Mouse (Mus musculus) forebrain, embryonic 16.5 days (tissue): ENCODE measurements around the gene Sec23a. TPM values are rescaled to one million over a fixed set of nuclear protein-coding genes. Genes with fewer than 3 reads are reported as not detected.

Experiments used
- ATAC-seq: fragments of 200-750 bp; cut with Nextera tagmentation; 2 replicates; pipeline ENCODE4 v1.8.0; 2017; ENCODE audit warnings: mild to moderate bottlenecking, moderate library complexity
- H3K27ac ChIP-seq: fragments of 300-500 bp; sonication (generic); 2 replicates; pipeline ENCODE4 v1.5.1; 2014; ENCODE audit warnings: low read length, control low read depth
- H3K27me3 ChIP-seq: fragments of 300-500 bp; sonication (generic); replicated peaks from 2 replicates; pipeline ENCODE4 v1.6.1; 2014; ENCODE audit warnings: low read length; ENCODE audit not compliant: control insufficient read depth, insufficient read depth
- H3K36me3 ChIP-seq: fragments of 300-500 bp; sonication (generic); 2 replicates; pipeline ENCODE4 v1.6.1; 2014; ENCODE audit not compliant: control insufficient read depth, insufficient read depth
- H3K4me1 ChIP-seq: fragments of 300-500 bp; sonication (generic); replicated peaks from 2 replicates; pipeline ENCODE4 v1.6.1; 2014; ENCODE audit warnings: low read length; ENCODE audit not compliant: control insufficient read depth, insufficient read depth
- H3K4me2 ChIP-seq: fragments of 300-500 bp; sonication (generic); 2 replicates; pipeline ENCODE4 v1.6.1; 2014; ENCODE audit warnings: mild to moderate bottlenecking, low read length, control low read depth
- H3K4me3 ChIP-seq: fragments of 300-500 bp; sonication (generic); replicated peaks from 2 replicates; pipeline ENCODE4 v1.5.1; 2014; ENCODE audit warnings: mild to moderate bottlenecking, low read length, control low read depth
- H3K9ac ChIP-seq: fragments of 300-500 bp; sonication (generic); replicated peaks from 2 replicates; pipeline ENCODE4 v1.6.1; 2014; ENCODE audit warnings: low read depth, low read length, control low read depth
- H3K9me3 ChIP-seq: fragments of 300-500 bp; sonication (generic); 2 replicates; pipeline ENCODE4 v1.6.1; 2016; ENCODE audit warnings: low read length; ENCODE audit not compliant: control insufficient read depth
- WGBS: fragments of 180-500 bp; shearing (Covaris S2); extraction: QIAGEN DNeasy Blood & Tissue Kit; methylation state at CpG from one replicate; pipeline ENCODE4 v1.1.7; 2014; 5-methylcytosine and 5-hydroxymethylcytosine counted together
- polyA plus RNA-seq: library from polyadenylated mRNA; unstranded; fragments of >200 nt; fragmentation: Nextera tagmentation; extraction: Ambion mirVana; gene quantifications from 2 replicates; pipeline ENCODE4 v1.2.1, GENCODE M21; 2015

The Sec23a gene
- polyA plus RNA-seq, 1 experiment from 2014 or later = 105 TPM

DNA sequence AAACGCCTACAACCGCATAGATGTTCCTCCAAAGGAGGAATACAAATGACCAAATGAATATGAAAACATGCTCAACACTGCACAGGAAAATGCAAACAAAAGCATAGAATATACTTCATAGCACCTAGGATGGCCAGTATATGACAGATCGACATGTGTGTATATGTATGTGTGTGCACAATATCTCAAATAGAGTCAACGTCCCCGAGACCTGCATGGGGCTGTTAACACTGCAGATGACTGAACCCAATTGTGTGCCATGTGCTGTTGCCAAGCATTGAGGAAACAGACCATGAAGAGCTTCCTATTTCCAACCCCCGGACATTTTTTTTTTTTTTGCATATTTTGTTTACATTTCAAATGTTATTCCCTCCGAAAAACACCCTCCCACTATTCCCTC is 29.0 kb upstream of the Sec23a start:
- 35% methylated on average over 7 of the region's 7 CpGs for WGBS

DNA sequence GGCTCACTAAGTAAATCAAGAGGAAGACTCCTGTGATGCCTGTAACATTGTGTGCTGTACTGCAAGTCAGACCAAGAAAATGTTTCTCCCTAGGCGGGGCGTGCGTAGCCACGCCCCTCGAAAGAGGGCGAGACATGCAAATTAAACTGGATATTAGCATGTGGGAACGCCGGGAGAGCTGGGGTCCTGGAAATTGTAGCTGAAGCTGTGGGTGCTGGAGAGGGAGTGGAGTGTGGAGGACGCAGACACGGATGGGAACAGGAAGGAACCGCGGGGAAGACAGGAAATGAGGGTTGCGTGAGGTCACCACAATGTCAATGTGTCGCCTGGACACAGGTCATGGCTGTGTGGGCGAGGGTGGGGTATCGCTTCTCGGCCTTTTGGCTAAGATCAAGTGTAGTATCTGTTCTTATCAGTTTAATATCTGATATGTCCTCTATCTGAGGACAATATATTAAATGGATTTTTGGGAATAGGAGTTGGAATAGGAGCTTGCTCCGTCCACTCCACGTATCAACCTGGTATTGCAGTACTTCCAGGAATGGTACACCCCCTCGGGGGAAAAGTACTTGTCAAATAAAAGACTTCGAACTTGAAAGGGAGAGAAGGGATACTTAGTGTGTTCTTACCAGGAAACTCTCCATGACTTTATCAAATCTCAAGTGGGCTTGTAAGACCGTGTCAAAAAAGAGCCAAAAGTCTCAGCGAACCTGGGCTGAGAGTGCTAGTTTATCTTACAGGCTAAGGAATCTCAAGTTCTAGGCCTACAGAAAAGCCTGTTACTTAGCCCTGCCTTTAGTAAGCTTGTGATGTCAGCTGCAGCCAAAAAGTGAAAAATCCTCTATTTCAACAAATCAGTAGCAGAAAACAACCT is 28.4 kb upstream of the Sec23a start:
- H3K4me2 ChIP-seq = peak overlapping the region; percentile 23
- no peak overlapping the region for H3K4me3 ChIP-seq

More for the DNA sequence above, 29.0 kb upstream of the Sec23a start:
- H3K27ac ChIP-seq = no peak overlapping the region
- H3K4me2 ChIP-seq = no peak overlapping the region
- ATAC-seq = 0 out of 2 replicates have a peak, but pooled peaks have one; percentile 31
- no peaks in the 10 kb centered on the region for H3K27me3 ChIP-seq
- peaks cover 3% of the 10 kb centered on the region; the same call in 1 of the 2 replicates for H3K4me1 ChIP-seq
- peaks cover 8% of the 10 kb centered on the region; the same call in 1 of the 2 replicates for H3K36me3 ChIP-seq
- no peak overlapping the region for H3K9ac ChIP-seq
- no peaks in the 10 kb centered on the region for H3K9me3 ChIP-seq
- no peak overlapping the region for H3K4me3 ChIP-seq

DNA sequence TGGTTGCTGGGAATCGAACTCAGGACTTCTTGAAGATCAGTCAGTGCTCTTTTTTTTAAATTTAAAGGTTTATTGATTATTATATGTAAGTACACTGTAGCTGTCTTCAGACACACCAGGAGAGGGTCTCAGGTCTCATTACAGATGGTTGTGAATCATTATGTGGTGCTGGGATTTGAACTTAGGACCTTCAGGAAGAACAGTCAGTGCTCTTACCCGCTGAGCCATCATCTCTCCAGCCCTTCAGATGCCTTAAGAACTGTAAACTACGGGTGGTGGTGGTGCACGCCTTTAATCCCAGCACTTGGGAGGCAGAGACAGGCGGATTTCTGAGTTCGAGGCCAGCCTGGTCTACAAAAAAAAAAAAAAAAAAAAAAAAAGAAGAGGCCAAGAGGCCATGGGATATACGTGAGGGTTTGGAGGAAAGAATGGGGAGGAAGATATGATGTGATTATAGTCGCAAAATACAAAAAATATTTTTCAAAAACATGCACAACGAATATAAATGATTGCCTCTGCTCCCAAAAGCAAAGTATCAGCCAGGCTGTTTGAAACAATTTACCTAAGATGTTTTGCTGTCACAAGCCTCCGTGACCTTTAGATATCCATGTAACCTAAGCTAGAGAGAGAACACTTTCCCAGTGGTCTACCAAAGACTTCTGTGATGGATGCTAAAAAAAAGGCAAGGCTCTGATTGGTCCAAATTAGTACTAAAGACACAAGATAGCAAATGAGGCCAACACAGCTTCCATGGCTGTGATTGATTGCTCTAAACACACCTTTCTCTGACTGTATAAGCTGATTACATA is 27.5 kb upstream of the Sec23a start:
- Histone ChIP-seq H3K4me2 (no peak overlapping the region), H3K27ac (no peak overlapping the region), H3K27me3 (no peaks in the 10 kb centered on the region), H3K9me3 (no peaks in the 10 kb centered on the region), H3K36me3 (peaks cover 8% of the 10 kb centered on the region; the same call in 1 of the 2 replicates), H3K4me3 (no peak overlapping the region), H3K4me1 (peaks cover 3% of the 10 kb centered on the region; the same call in 1 of the 2 replicates), H3K9ac (no peak overlapping the region)
- 70% methylated on average over 10 of the region's 10 CpGs for WGBS
- no peak; the same call in 1 of the 2 replicates for ATAC-seq

More for the DNA sequence above, 28.4 kb upstream of the Sec23a start:
- ATAC-seq = peak; percentile 79
- no peaks in the 10 kb centered on the region for H3K27me3 ChIP-seq
- H3K27ac ChIP-seq = no peak overlapping the region
- no peak overlapping the region for H3K9ac ChIP-seq
- WGBS = 7% methylated on average over 23 of the region's 23 CpGs
- H3K4me1 ChIP-seq = peaks cover 3% of the 10 kb centered on the region; the same call in 1 of the 2 replicates
- H3K36me3 ChIP-seq = peaks cover 8% of the 10 kb centered on the region; the same call in 1 of the 2 replicates
- no peaks in the 10 kb centered on the region for H3K9me3 ChIP-seq

DNA sequence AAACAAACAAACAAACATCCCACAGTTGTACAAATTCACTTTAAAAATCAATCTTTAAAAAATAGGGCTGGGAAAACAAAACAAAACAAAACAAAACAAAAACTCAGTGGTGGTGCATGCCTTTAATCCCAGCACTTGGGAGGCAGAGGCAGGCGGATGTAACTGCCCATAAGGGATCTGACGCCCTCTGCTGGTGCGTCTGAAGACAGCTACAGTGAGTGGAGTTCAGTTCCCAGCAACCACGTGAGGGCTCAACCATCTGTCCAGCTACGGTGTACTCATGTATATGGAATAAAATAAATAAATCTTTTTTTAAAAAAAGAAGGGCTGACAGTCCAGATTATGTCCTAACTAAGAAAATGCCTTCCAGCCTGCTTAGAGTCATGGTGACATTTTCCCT is 20.3 kb upstream of the Sec23a start:
- H3K9me3 ChIP-seq = no peaks in the 10 kb centered on the region
- ATAC-seq = no peak
- H3K36me3 ChIP-seq = peaks cover 2% of the 10 kb centered on the region; the same call in 1 of the 2 replicates
- WGBS = 69% methylated on average over 5 of the region's 5 CpGs
- no peaks in the 10 kb centered on the region for H3K4me1 ChIP-seq
- no peaks in the 10 kb centered on the region for H3K27me3 ChIP-seq
- H3K4me2 ChIP-seq = no peak overlapping the region
- H3K9ac ChIP-seq = no peak overlapping the region
- no peak overlapping the region for H3K4me3 ChIP-seq
- no peak overlapping the region for H3K27ac ChIP-seq

DNA sequence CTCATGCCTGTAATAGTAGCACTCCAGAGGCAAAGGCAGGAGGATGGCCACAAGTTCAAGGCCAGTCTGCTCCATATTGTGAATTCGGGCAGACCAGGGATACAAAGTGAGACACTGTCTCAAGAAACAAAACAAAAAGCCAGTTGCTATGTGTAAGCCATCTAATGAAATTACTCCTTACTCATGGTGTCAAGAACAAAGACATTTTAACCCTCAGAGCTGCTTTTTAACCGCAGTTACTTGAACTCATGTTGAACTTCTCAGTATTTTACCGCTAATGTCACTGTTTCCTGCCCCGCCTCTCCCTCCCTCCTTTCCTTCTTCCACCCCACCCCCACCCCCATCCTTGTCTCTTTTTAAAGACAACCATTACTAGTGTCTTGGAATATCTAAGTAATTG is 9.5 kb upstream of the Sec23a start:
- Histone ChIP-seq H3K27ac (no peak overlapping the region), H3K4me2 (no peak overlapping the region), H3K27me3 (no peaks in the 10 kb centered on the region), H3K9ac (no peak overlapping the region), H3K4me3 (no peak overlapping the region), H3K36me3 (peaks cover 7% of the 10 kb centered on the region; the same call in 1 of the 2 replicates), H3K9me3 (no peaks in the 10 kb centered on the region), H3K4me1 (no peaks in the 10 kb centered on the region)
- no peak for ATAC-seq
- 98% methylated on average over 4 of the region's 4 CpGs for WGBS

DNA sequence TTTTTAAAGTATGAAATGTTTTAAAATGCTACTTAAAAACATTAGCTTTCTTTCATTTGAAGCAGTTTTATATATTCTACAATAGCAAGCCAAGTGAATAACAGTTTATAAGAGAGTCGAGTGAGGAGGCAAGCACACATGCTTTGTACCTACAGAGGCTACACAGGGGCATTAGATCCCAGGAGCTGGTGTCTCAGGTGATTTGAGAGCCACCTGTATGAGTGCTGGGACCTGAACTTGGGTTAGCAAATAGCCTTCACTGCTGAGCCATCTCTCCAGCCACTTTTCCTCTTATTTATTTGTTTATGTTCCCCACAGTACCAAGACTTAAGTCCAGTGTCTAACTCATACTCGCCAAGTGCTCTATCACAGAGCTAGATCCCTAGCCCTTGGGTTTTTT is 8.1 kb upstream of the Sec23a start:
- 93% methylated on average over 2 of the region's 2 CpGs for WGBS
- H3K4me2 ChIP-seq = no peak overlapping the region
- H3K9me3 ChIP-seq = no peaks in the 10 kb centered on the region
- H3K9ac ChIP-seq = no peak overlapping the region
- peaks cover 4% of the 10 kb centered on the region; the same call in 1 of the 2 replicates for H3K36me3 ChIP-seq
- H3K27me3 ChIP-seq = no peaks in the 10 kb centered on the region
- no peak overlapping the region for H3K27ac ChIP-seq
- no peak for ATAC-seq
- no peaks in the 10 kb centered on the region for H3K4me1 ChIP-seq
- no peak overlapping the region for H3K4me3 ChIP-seq

DNA sequence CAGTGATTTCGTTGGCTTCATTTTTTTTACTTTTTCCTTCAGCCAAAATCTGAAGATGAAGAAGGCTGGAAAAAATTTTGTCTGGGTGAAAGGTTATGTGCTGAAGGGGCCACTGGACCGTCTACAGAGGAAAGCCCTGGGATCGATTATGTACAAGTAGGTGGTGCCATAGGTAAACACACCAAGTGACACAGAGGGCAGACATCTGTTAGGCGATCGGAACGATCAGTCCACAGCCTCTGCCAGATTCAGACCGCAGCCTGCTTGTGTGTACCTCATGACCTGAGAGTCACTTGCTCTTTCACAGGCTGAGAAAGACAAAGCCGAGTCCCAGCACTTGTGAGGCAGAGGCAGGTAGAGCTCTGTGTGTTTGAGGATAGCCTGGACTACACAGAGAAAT is 6.2 kb upstream of the Sec23a start:
- peaks cover 4% of the 10 kb centered on the region; the same call in 1 of the 2 replicates for H3K36me3 ChIP-seq
- H3K9me3 ChIP-seq = no peaks in the 10 kb centered on the region
- H3K27ac ChIP-seq = no peak overlapping the region
- WGBS = 95% methylated on average over 8 of the region's 8 CpGs
- no peak overlapping the region for H3K4me3 ChIP-seq
- no peak overlapping the region for H3K4me2 ChIP-seq
- H3K9ac ChIP-seq = no peak overlapping the region
- no peaks in the 10 kb centered on the region for H3K27me3 ChIP-seq
- ATAC-seq = no peak
- no peaks in the 10 kb centered on the region; the same call in none of the 2 replicates for H3K4me1 ChIP-seq

DNA sequence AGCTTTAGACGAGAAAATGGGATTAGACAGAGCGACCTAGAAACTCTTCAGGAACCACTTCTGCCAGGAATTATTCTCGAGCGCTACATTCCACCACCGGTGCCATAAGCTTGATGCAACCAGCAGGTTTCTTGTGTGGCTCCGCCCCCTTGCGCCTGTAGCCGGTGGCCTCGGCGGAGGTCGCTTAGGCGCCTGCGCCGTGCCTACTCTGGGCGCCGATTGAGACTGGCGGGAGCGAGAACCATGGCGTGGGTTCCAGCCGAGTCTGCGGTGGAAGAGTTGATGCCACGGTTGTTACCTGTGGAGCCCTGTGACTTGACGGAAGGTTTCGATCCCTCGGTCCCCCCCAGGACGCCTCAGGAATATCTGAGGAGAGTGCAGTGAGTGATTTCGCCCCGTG is 1.4 kb upstream of the Sec23a start, which contains the start of gene Gemin2:
Gene Gemin2, plus strand, starts transcription at position 160 of the 400 bp plus-strand sequence.
- Histone ChIP-seq H3K36me3 (no peaks in the 10 kb centered on the region), H3K4me1 (peaks cover 30% of the 10 kb centered on the region), H3K27ac (peak within 1 kb of the TSS; percentile 67), H3K27me3 (no peaks in the 10 kb centered on the region), H3K4me2 (peak within 1 kb of the TSS; percentile 82), H3K9me3 (no peaks in the 10 kb centered on the region), H3K4me3 (peak within 1 kb of the TSS; percentile 94), H3K9ac (peak within 1 kb of the TSS; percentile 77)
- WGBS = under 1% methylated on average over 28 of the region's 28 CpGs
- ATAC-seq = peak; percentile 63

DNA sequence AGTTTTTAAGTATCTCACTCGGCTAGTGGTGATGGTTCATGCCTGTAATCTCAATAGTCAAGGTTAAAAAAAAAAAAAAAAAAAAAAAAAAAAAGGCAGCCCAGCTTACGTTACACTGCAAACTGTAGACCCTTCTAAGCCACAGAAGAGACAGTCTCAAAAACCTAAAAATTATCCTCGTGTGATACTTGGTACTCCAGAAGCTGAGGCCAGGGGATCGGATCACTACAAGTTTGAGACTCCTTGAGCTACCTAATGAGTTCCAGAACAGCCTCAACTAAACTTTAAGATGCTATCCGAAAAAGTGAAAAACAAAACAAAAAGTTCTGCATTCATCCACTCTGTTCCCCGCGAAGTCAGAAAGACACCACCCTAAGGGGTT is 884 bp upstream of the Sec23a start:
- Histone ChIP-seq H3K36me3 (no peaks in the 10 kb centered on the region), H3K27ac (no peak overlapping the region; the same call in 1 of the 2 replicates), H3K4me3 (peak overlapping the region; percentile 94), H3K9ac (0 out of 2 replicates have a peak overlapping the region, but pooled peaks have one; percentile 25), H3K4me2 (peak overlapping the region; percentile 82), H3K4me1 (peaks cover 35% of the 10 kb centered on the region), H3K9me3 (no peaks in the 10 kb centered on the region), H3K27me3 (no peaks in the 10 kb centered on the region)
- under 1% methylated on average over 7 of the region's 7 CpGs for WGBS
- no peak for ATAC-seq
